Mouse (Mus musculus) MEL (cell line): ENCODE measurements around the gene Efcab2. TPM values are rescaled to one million over a fixed set of nuclear protein-coding genes. Genes with fewer than 3 reads are reported as not detected.

Source experiments
- DNase-seq: peaks from one replicate; pipeline ENCODE4 v3.0.0; 2011; ENCODE audit warnings: low read depth, low spot score
- H3K27ac ChIP-seq: 2 replicates; pipeline ENCODE4 v1.5.1; 2012; ENCODE audit warnings: low read depth, mild to moderate bottlenecking, control low read depth, low read length, moderate library complexity; ENCODE audit not compliant: control insufficient read depth
- H3K27me3 ChIP-seq, 2 experiments: fragments of 150-350 bp in 1 of 2; sonication (generic) in 1 of 2; 2 replicates each; pipeline ENCODE4 v1.6.1; 2012; ENCODE audit warnings: low read length in 2 of 2, mild to moderate bottlenecking in 2 of 2, improper control_type of control experiment in 1 of 2, moderate library complexity in 1 of 2; ENCODE audit not compliant: insufficient read depth in 2 of 2, control insufficient read depth in 1 of 2
- H3K36me3 ChIP-seq, 2 experiments: 2 replicates each; pipeline ENCODE4 v1.6.1; 2012 to 2014; ENCODE audit warnings: low read length in 2 of 2, improper control_type of control experiment in 1 of 2, inconsistent platforms in 1 of 2, mild to moderate bottlenecking in 1 of 2; ENCODE audit not compliant: insufficient read depth in 2 of 2, control insufficient read depth in 1 of 2
- H3K4me1 ChIP-seq, 2 experiments: fragments of 150-350 bp in 1 of 2; sonication (generic) in 1 of 2; 2 replicates each; pipeline ENCODE4 v1.6.1; 2012; ENCODE audit warnings: low read length in 2 of 2, improper control_type of control experiment in 1 of 2, mild to moderate bottlenecking in 1 of 2; ENCODE audit not compliant: insufficient read depth in 2 of 2, control insufficient read depth in 1 of 2
- H3K4me3 ChIP-seq, 2 experiments: fragments of 150-350 bp in 1 of 2; sonication (generic) in 1 of 2; 2 replicates each; pipeline ENCODE4 v1.5.1; 2012; ENCODE audit warnings: low read depth in 2 of 2, low read length in 2 of 2, mild to moderate bottlenecking in 2 of 2, moderate library complexity in 2 of 2, control low read depth in 1 of 2, improper control_type of control experiment in 1 of 2; ENCODE audit not compliant: control insufficient read depth in 1 of 2, insufficient read depth in 1 of 2
- H3K79me2 ChIP-seq: 2 replicates; pipeline ENCODE4 v1.6.1; 2012; ENCODE audit warnings: mild to moderate bottlenecking, low read length, moderate library complexity; ENCODE audit not compliant: control insufficient read depth, poor library complexity, insufficient read depth
- H3K9ac ChIP-seq: 2 replicates; pipeline ENCODE4 v1.6.1; 2012; ENCODE audit warnings: low read depth, mild to moderate bottlenecking, control low read depth, low read length, moderate library complexity; ENCODE audit not compliant: control insufficient read depth, poor library complexity, severe bottlenecking
- H3K9me3 ChIP-seq: fragments of 150-350 bp; sonication (generic); replicated peaks from 2 replicates; pipeline ENCODE4 v1.6.1; 2012; ENCODE audit warnings: mild to moderate bottlenecking, low read length, improper control_type of control experiment, moderate library complexity; ENCODE audit not compliant: insufficient read depth
- BHLHE40 ChIP-seq: IDR thresholded peaks from 2 replicates; pipeline ENCODE4 v1.6.1; 2012; ENCODE audit warnings: low read depth, mild to moderate bottlenecking, inconsistent platforms, low read length, improper control_type of control experiment, borderline replicate concordance
- CHD2 ChIP-seq: IDR thresholded peaks from 2 replicates; pipeline ENCODE4 v1.6.1; 2011; ENCODE audit warnings: low read length, improper control_type of control experiment
- CTCF ChIP-seq, 3 experiments: IDR thresholded peaks in 2 of 3; conservative IDR thresholded peaks in 1 of 3; 2 replicates each; pipeline ENCODE4 v1.5.1; 2011 to 2012; ENCODE audit warnings: low read length in 3 of 3, low read depth in 2 of 3, mild to moderate bottlenecking in 2 of 3, improper control_type of control experiment in 1 of 3, inconsistent platforms in 1 of 3, mixed read lengths in 1 of 3, moderate library complexity in 1 of 3; ENCODE audit not compliant: control insufficient read depth in 1 of 3, insufficient read depth in 1 of 3, poor library complexity in 1 of 3, severe bottlenecking in 1 of 3
- E2F4 ChIP-seq: IDR thresholded peaks from 2 replicates; pipeline ENCODE4 v1.6.1; 2011; ENCODE audit warnings: low read depth, low read length, improper control_type of control experiment, borderline replicate concordance
- ELF1 ChIP-seq: IDR thresholded peaks from 2 replicates; pipeline ENCODE4 v1.6.1; 2014; ENCODE audit warnings: low read depth, mild to moderate bottlenecking, inconsistent platforms, low read length, improper control_type of control experiment, moderate library complexity
- EP300 ChIP-seq, 2 experiments: IDR thresholded peaks; 2 replicates each; pipeline ENCODE4 v1.6.1; 2011; ENCODE audit warnings: improper control_type of control experiment in 2 of 2, low read length in 2 of 2, low read depth in 1 of 2, mild to moderate bottlenecking in 1 of 2
- ETS1 ChIP-seq: IDR thresholded peaks from 2 replicates; pipeline ENCODE4 v1.6.1; 2012; ENCODE audit warnings: low read depth, mild to moderate bottlenecking, inconsistent platforms, low read length, improper control_type of control experiment, moderate library complexity
- GABPA ChIP-seq: IDR thresholded peaks from 2 replicates; pipeline ENCODE4 v1.6.1; 2012; ENCODE audit warnings: low read depth, mild to moderate bottlenecking, inconsistent platforms, low read length, improper control_type of control experiment, moderate library complexity
- GATA1 ChIP-seq: IDR thresholded peaks from 2 replicates; pipeline ENCODE4 v1.6.1; 2011; ENCODE audit warnings: low read depth, low read length, improper control_type of control experiment
- HCFC1 ChIP-seq: IDR thresholded peaks from 2 replicates; pipeline ENCODE4 v1.6.1; 2012; ENCODE audit warnings: low read depth, mild to moderate bottlenecking, inconsistent platforms, low read length, improper control_type of control experiment, moderate library complexity
- JUND ChIP-seq: IDR thresholded peaks from 2 replicates; pipeline ENCODE4 v1.6.1; 2011; ENCODE audit warnings: low read depth, mild to moderate bottlenecking, improper control_type of control experiment, low read length
- KAT2A ChIP-seq: conservative IDR thresholded peaks from 2 replicates; pipeline ENCODE4 v1.6.1; 2012; ENCODE audit warnings: low read depth, low read length, improper control_type of control experiment, inconsistent platforms
- MAFK ChIP-seq: IDR thresholded peaks from 2 replicates; pipeline ENCODE4 v1.6.1; 2011; ENCODE audit warnings: low read depth, mild to moderate bottlenecking, low read length, improper control_type of control experiment, borderline replicate concordance
- MEF2A ChIP-seq: IDR thresholded peaks from 2 replicates; pipeline ENCODE4 v1.6.1; 2014; ENCODE audit warnings: low read depth, mild to moderate bottlenecking, inconsistent platforms, low read length, improper control_type of control experiment; ENCODE audit not compliant: poor library complexity, insufficient replicate concordance, severe bottlenecking; ENCODE audit errors: extremely low read depth
- MXI1 ChIP-seq: IDR thresholded peaks from 2 replicates; pipeline ENCODE4 v1.6.1; 2011; ENCODE audit warnings: mild to moderate bottlenecking, low read depth, low read length, improper control_type of control experiment
- MYC ChIP-seq: IDR thresholded peaks from 2 replicates; pipeline ENCODE4 v1.6.1; 2011; ENCODE audit warnings: low read depth, mild to moderate bottlenecking, low read length, improper control_type of control experiment, moderate library complexity
- NRF1 ChIP-seq: IDR thresholded peaks from 2 replicates; pipeline ENCODE4 v1.6.1; 2014; ENCODE audit warnings: low read depth, mild to moderate bottlenecking, inconsistent platforms, low read length, improper control_type of control experiment, moderate library complexity; ENCODE audit not compliant: poor library complexity, insufficient read depth, severe bottlenecking
- POLR2A ChIP-seq, 2 experiments: IDR thresholded peaks; 2 replicates each; pipeline ENCODE4 v1.6.1; 2011 to 2012; ENCODE audit warnings: low read length in 2 of 2, mild to moderate bottlenecking in 2 of 2, control low read depth in 1 of 2, improper control_type of control experiment in 1 of 2, low read depth in 1 of 2, moderate library complexity in 1 of 2; ENCODE audit not compliant: control insufficient read depth in 1 of 2, insufficient read depth in 1 of 2, poor library complexity in 1 of 2
- POLR2AphosphoS2 ChIP-seq: IDR thresholded peaks from 2 replicates; pipeline ENCODE4 v1.6.1; 2011; ENCODE audit warnings: low read length, improper control_type of control experiment
- RAD21 ChIP-seq: IDR thresholded peaks from 2 replicates; pipeline ENCODE4 v1.6.1; 2011; ENCODE audit warnings: mild to moderate bottlenecking, low read depth, low read length, improper control_type of control experiment
- RCOR1 ChIP-seq: IDR thresholded peaks from 2 replicates; pipeline ENCODE4 v1.6.1; 2012; ENCODE audit warnings: low read depth, mild to moderate bottlenecking, inconsistent platforms, low read length, improper control_type of control experiment
- SIN3A ChIP-seq: IDR thresholded peaks from 2 replicates; pipeline ENCODE4 v1.6.1; 2012; ENCODE audit warnings: low read length, improper control_type of control experiment, inconsistent platforms
- SMC3 ChIP-seq: IDR thresholded peaks from 2 replicates; pipeline ENCODE4 v1.6.1; 2011; ENCODE audit warnings: low read depth, low read length, improper control_type of control experiment
- TBP ChIP-seq: IDR thresholded peaks from 2 replicates; pipeline ENCODE4 v1.8.0; 2011; ENCODE audit warnings: low read depth, low read length, improper control_type of control experiment
- TCF12 ChIP-seq: IDR thresholded peaks from 2 replicates; pipeline ENCODE4 v1.6.1; 2014; ENCODE audit warnings: low read depth, mild to moderate bottlenecking, inconsistent platforms, low read length, improper control_type of control experiment, moderate library complexity
- USF1 ChIP-seq: IDR thresholded peaks from 2 replicates; pipeline ENCODE4 v1.6.1; 2014; ENCODE audit warnings: low read depth, mild to moderate bottlenecking, inconsistent platforms, low read length, improper control_type of control experiment, moderate library complexity
- USF2 ChIP-seq, 2 experiments: IDR thresholded peaks; 2 replicates each; pipeline ENCODE4 v1.6.1; 2011 to 2012; ENCODE audit warnings: improper control_type of control experiment in 2 of 2, low read length in 2 of 2, borderline replicate concordance in 1 of 2, inconsistent platforms in 1 of 2, low read depth in 1 of 2, mild to moderate bottlenecking in 1 of 2; ENCODE audit not compliant: insufficient read depth in 1 of 2
- ZC3H11A ChIP-seq: IDR thresholded peaks from 2 replicates; pipeline ENCODE4 v1.6.1; 2012; ENCODE audit warnings: low read depth, mild to moderate bottlenecking, inconsistent platforms, low read length, improper control_type of control experiment
- ZMIZ1 ChIP-seq: IDR thresholded peaks from 2 replicates; pipeline ENCODE4 v1.6.1; 2012; ENCODE audit warnings: low read depth, mild to moderate bottlenecking, inconsistent platforms, low read length, improper control_type of control experiment, moderate library complexity
- ZNF384 ChIP-seq: IDR thresholded peaks from 2 replicates; pipeline ENCODE4 v1.6.1; 2012; ENCODE audit warnings: low read depth, mild to moderate bottlenecking, inconsistent platforms, low read length, improper control_type of control experiment
- polyA plus RNA-seq, 2 experiments: library from polyadenylated mRNA; stranded (reverse) in 1 of 2; unstranded in 1 of 2; fragments of >175 nt in 1 of 2; fragments of >200 nt in 1 of 2; gene quantifications; 2 replicates each; pipeline versions ENCODE4 v1.2.1 to v1.2.4; 2012; ENCODE audit warnings: low replicate concordance in 2 of 2, low read depth in 1 of 2; ENCODE audit not compliant: insufficient read length in 2 of 2, insufficient read depth in 1 of 2, missing spikeins in 1 of 2
- total RNA-seq: library from RNA; depleted of rRNA; stranded (reverse); fragments of 300-350 nt; gene quantifications from 2 replicates; pipeline ENCODE4 v1.2.3, GENCODE M21; 2012

The Efcab2 gene
- total and polyA plus RNA-seq, 3 experiments, result 0.85 to 3.2 TPM; not detected in 1

DNA sequence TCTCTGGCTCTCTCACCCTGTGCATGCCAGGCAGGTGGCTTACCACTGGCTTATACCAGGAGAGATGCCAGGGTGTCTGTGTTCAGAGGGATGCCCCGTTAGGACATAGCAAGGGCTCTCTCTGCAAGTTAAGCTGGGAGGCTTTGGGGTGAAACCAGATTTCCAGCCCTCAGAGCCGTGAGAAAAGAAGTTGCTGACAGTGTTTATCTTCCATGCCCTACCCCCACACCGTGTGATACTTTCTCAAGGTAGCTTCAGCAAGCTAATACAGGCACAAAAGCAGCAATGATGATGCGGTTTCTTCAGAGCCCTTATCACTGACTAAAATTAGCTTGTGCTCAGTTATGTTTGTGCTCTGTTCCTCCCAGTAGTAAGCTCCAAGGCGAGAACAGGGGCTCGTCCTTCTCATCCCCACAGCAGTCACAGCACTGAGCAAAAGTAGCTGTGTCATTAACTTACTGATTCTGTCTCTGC, 42.4 kb downstream of the Efcab2 start (continued):
- TF ChIP-seq MAFK (peak; percentile 80; the same call in 1 of the 2 replicates), MXI1 (0 out of 2 replicates have a peak, but pooled peaks have one; percentile 20), USF1 (no peak), EP300 (IDR thresholded peaks at IDR 0.05; ENCODE audit: low read depth in 1 of 2, low read length in 2 of 2) (peak; percentile 73 to 78), TCF12 (no peak; the same call in 1 of the 2 replicates), ZNF384 (no peak; the same call in 1 of the 2 replicates), E2F4 (no peak), ETS1 (peak; percentile 96), RCOR1 (peak; percentile 34; the same call in 1 of the 2 replicates), SIN3A (peak; percentile 51), USF2 (IDR thresholded peaks at IDR 0.05; ENCODE audit: borderline replicate concordance in 1 of 2, insufficient read depth in 1 of 2, low read depth in 1 of 2, low read length in 2 of 2) (no peak), KAT2A (no peak), GABPA (peak; percentile 53; the same call in 1 of the 2 replicates), TBP (0 out of 2 replicates have a peak, but pooled peaks have one; percentile 49), POLR2AphosphoS2 (no peak), CTCF (IDR thresholded peaks at IDR 0.05 in 2 of 3, conservative IDR thresholded peaks at IDR 0.05 in 1 of 3; ENCODE audit: control insufficient read depth in 1 of 3, insufficient read depth in 1 of 3, low read depth in 2 of 3, low read length in 3 of 3, poor library complexity in 1 of 3, severe bottlenecking in 1 of 3) (no peak), NRF1 (no peak), ELF1 (no peak), SMC3 (peak; percentile 39)

DNA sequence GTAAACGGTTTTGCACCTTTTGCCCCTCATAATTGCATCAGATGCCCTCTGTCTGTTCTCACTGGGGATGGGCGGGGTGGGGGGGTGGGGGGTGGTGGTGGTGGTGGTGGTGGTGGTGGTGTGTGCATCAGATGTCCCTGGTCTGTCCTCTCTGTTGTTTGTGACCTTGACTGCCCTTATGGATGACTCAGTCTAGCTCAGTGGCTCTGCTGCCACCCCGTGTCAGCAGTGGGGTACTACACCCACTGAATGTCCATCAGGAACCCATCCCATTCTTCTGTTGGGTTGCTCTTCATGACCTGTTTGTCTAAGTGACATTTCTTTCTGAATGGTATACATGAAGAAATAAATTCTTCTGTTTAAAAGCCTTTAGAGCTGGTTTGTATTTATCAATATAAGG, 43.3 kb downstream of the Efcab2 start:
- H3K9me3 ChIP-seq, result no peaks in the 10 kb centered on the region
- TF ChIP-seq ELF1 (no peak), SMC3 (peak; percentile 90), JUND (0 out of 2 replicates have a peak, but pooled peaks have one; percentile 22), KAT2A (no peak), ETS1 (no peak), GATA1 (no peak), ZC3H11A (peak; percentile 75), POLR2A (IDR thresholded peaks at IDR 0.05; ENCODE audit: control insufficient read depth in 1 of 2, insufficient read depth in 1 of 2, low read depth in 1 of 2, low read length in 2 of 2, poor library complexity in 1 of 2) (no peak), TBP (0 out of 2 replicates have a peak, but pooled peaks have one; percentile 18), CHD2 (no peak), MEF2A (no peak), ZNF384 (no peak), RAD21 (peak; percentile 87), EP300 (IDR thresholded peaks at IDR 0.05; ENCODE audit: low read depth in 1 of 2, low read length in 2 of 2) (0 out of 4 replicates have a peak, but pooled peaks of 1 of the 2 experiments have one; percentile 28), NRF1 (no peak), HCFC1 (0 out of 2 replicates have a peak, but pooled peaks have one; percentile 23), ZMIZ1 (no peak), SIN3A (no peak; the same call in 1 of the 2 replicates), BHLHE40 (no peak), CTCF (IDR thresholded peaks at IDR 0.05 in 2 of 3, conservative IDR thresholded peaks at IDR 0.05 in 1 of 3; ENCODE audit: control insufficient read depth in 1 of 3, insufficient read depth in 1 of 3, low read depth in 2 of 3, low read length in 3 of 3, poor library complexity in 1 of 3, severe bottlenecking in 1 of 3) (peak; percentile 88 to 90 (median 90)), MYC (no peak)
- TF ChIP-seq, all 39 proteins: peak for 8
- H3K27ac ChIP-seq, result no peak overlapping the region; the same call in 1 of the 2 replicates
- peak; percentile 86 for DNase-seq
- H3K79me2 ChIP-seq, result no peaks in the 10 kb centered on the region
- peak overlapping the region in 1 of 2 experiments; percentile 66; a peak in 2 of 4 replicates for H3K4me3 ChIP-seq
- H3K4me1 ChIP-seq, result peaks cover 19 to 30% of the 10 kb centered on the region in 2 experiments
- peak overlapping the region; percentile 45; the same call in 1 of the 2 replicates for H3K9ac ChIP-seq
- peaks cover 0 to 28% of the 10 kb centered on the region in 2 experiments; a peak in 2 of 4 replicates for H3K36me3 ChIP-seq
- no peaks in the 10 kb centered on the region for H3K27me3 ChIP-seq
